Mouse (Mus musculus) limb, embryonic 12.5 days (tissue): ENCODE data around the gene Lrch3. TPM values are rescaled to one million over a fixed set of nuclear protein-coding genes. Genes with fewer than 3 reads are reported as not detected.

ENCODE experiments used
- ATAC-seq: fragments of 200-750 bp; cut with Nextera tagmentation; 2 replicates; pipeline ENCODE4 v1.8.0; 2017; ENCODE audit warnings: low read depth, moderate TSS enrichment; ENCODE audit not compliant: insufficient number of reproducible peaks, insufficient read depth, low FRiP score, low TSS enrichment
- H3K27ac ChIP-seq: fragments of 300-500 bp; sonication (generic); 2 replicates; pipeline ENCODE4 v1.5.1; 2016; ENCODE audit warnings: mild to moderate bottlenecking, moderate library complexity
- H3K27me3 ChIP-seq: fragments of 300-500 bp; sonication (generic); 2 replicates; pipeline ENCODE4 v1.6.1; 2016; ENCODE audit warnings: mild to moderate bottlenecking, moderate library complexity
- H3K36me3 ChIP-seq: fragments of 300-500 bp; sonication (generic); 2 replicates; pipeline ENCODE4 v1.6.1; 2016; ENCODE audit warnings: mild to moderate bottlenecking, moderate library complexity
- H3K4me1 ChIP-seq: fragments of 300-500 bp; sonication (generic); replicated peaks from 2 replicates; pipeline ENCODE4 v1.6.1; 2016
- H3K4me2 ChIP-seq: fragments of 300-500 bp; sonication (generic); 2 replicates; pipeline ENCODE4 v1.6.1; 2016; ENCODE audit warnings: mild to moderate bottlenecking, moderate library complexity
- H3K4me3 ChIP-seq: fragments of 300-500 bp; sonication (generic); replicated peaks from 2 replicates; pipeline ENCODE4 v1.5.1; 2016; ENCODE audit warnings: mild to moderate bottlenecking
- H3K9ac ChIP-seq: fragments of 300-500 bp; sonication (generic); replicated peaks from 2 replicates; pipeline ENCODE4 v1.6.1; 2016; ENCODE audit warnings: mild to moderate bottlenecking, moderate library complexity
- H3K9me3 ChIP-seq: fragments of 300-500 bp; sonication (generic); 2 replicates; pipeline ENCODE4 v1.6.1; 2016; ENCODE audit warnings: mild to moderate bottlenecking, moderate library complexity
- WGBS: fragments of 180-500 bp; shearing (Covaris S2); methylation state at CpG from one replicate; pipeline ENCODE4 v1.1.7; 2016; 5-methylcytosine and 5-hydroxymethylcytosine counted together
- polyA plus RNA-seq: library from polyadenylated mRNA; unstranded; fragments of >200 nt; fragmentation: Nextera tagmentation; extraction: Ambion mirVana; gene quantifications from 2 replicates; pipeline ENCODE4 v1.2.1, GENCODE M21; 2016

The Lrch3 gene
- polyA plus RNA-seq, 1 experiment from 2014 or later, result 41.3 TPM

DNA sequence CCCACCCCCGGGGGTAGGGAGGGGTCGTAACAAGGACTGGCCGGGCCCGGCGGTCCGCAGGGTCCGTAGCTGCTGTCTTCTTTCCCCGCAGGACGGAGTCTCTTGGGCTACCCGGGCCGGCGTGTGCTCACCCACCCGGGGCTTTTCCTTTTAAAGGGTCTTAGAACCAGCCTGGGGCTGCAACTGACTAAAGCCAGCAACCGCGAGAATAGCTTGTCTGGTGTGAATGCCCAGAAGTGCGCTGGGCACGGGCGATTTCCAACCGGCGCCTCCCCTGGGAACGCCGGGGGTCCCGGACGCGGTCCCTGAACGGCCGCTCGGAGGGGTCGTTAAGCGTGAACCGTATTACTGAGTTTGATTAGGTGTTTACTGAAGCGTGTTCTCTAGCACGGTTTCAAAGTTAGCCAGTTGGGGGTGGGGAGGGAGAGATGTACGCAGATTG, 35.7 kb upstream of the Lrch3 start:
- Histone ChIP-seq H3K36me3 (no peaks in the 10 kb centered on the region; the same call in 1 of the 2 replicates), H3K27ac (peak overlapping the region; percentile 85), H3K4me2 (peak overlapping the region; percentile 81), H3K27me3 (no peaks in the 10 kb centered on the region), H3K4me3 (peak overlapping the region; percentile 94), H3K9ac (peak overlapping the region; percentile 92), H3K9me3 (no peaks in the 10 kb centered on the region), H3K4me1 (peaks cover 15% of the 10 kb centered on the region)
- WGBS, result under 1% methylated on average over 33 of the region's 34 CpGs
- ATAC-seq, result no peak

GRCm38 (mm10) chr16:32878972-32879926, 34.7 kb upstream of the Lrch3 start:
- Histone ChIP-seq H3K27me3 (no peaks in the 10 kb centered on the region), H3K9ac (peak overlapping the region; percentile 92; the same call in 1 of the 2 replicates), H3K4me3 (peak overlapping the region; percentile 94), H3K9me3 (no peaks in the 10 kb centered on the region), H3K27ac (no peak overlapping the region), H3K36me3 (no peaks in the 10 kb centered on the region; the same call in 1 of the 2 replicates), H3K4me1 (peaks cover 15% of the 10 kb centered on the region), H3K4me2 (peak overlapping the region; percentile 81)
- WGBS, result 86% methylated on average over 14 of the region's 14 CpGs
- ATAC-seq, result no peak

GRCm38 (mm10) chr16:32881538-32881937, 32.4 kb upstream of the Lrch3 start:
- no peak for ATAC-seq
- Histone ChIP-seq H3K27me3 (no peaks in the 10 kb centered on the region), H3K36me3 (peaks cover 10% of the 10 kb centered on the region), H3K9me3 (no peaks in the 10 kb centered on the region), H3K9ac (no peak overlapping the region), H3K4me1 (peaks cover 15% of the 10 kb centered on the region), H3K4me2 (no peak overlapping the region), H3K27ac (no peak overlapping the region), H3K4me3 (no peak overlapping the region)
- 73% methylated on average over 7 of the region's 7 CpGs for WGBS

DNA sequence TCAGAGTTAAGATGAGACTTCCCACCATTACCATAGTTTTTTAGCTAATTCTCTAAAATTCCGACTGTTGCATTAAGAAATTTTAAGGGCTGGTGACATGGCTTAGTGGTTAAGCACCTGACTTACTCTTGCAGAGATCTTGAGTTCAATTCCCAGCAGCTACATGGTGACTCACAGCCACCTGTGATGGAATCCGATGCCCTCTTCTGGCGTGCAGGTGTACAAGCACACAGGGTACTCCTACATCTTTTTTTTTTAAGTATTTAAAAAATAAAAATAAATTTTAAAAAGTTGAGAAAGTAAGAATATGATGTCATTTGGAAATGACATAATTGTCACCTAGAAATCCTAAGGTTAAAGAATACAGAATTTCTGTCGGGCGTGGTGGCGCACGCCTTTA, 25.9 kb upstream of the Lrch3 start:
- H3K9ac ChIP-seq, result no peak overlapping the region
- peaks cover 52% of the 10 kb centered on the region for H3K36me3 ChIP-seq
- no peaks in the 10 kb centered on the region for H3K4me1 ChIP-seq
- no peak overlapping the region for H3K4me2 ChIP-seq
- no peaks in the 10 kb centered on the region for H3K27me3 ChIP-seq
- ATAC-seq, result no peak
- H3K27ac ChIP-seq, result no peak overlapping the region
- no peaks in the 10 kb centered on the region for H3K9me3 ChIP-seq
- 88% methylated on average over 7 of the region's 7 CpGs for WGBS
- no peak overlapping the region for H3K4me3 ChIP-seq

- no peaks in the 10 kb centered on the region for H3K9me3 ChIP-seq
- no peaks in the 10 kb centered on the region for H3K27me3 ChIP-seq
- no peak for ATAC-seq
- no peaks in the 10 kb centered on the region for H3K4me1 ChIP-seq
- no peak overlapping the region for H3K4me3 ChIP-seq
- peaks cover 66% of the 10 kb centered on the region for H3K36me3 ChIP-seq
- H3K9ac ChIP-seq, result no peak overlapping the region
- 64% methylated on average over 2 of the region's 2 CpGs for WGBS
- no peak overlapping the region for H3K4me2 ChIP-seq
- H3K27ac ChIP-seq, result no peak overlapping the region
These were observed 24.0 kb upstream of the Lrch3 start for GRCm38 (mm10) chr16:32889881-32890280.

DNA sequence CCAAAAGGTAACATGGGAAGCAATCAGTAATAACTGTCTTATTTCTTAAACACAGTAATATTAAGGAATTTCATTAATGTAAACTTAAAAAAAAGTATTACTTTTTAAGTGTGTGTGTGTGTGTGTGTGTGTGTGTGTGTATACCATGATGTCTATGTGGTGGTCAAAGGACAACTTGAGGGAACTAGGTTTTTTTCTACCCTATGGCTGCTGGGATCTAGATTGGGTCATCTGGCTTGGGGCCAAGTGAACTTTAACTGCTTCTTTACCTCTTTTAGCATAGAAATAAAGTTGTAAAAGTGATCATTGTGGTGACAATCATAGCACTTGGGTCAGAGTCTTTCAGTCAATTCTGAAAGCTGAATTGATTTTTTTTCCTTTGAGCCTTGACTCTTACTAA, 17.8 kb upstream of the Lrch3 start:
- Histone ChIP-seq H3K9ac (no peak overlapping the region), H3K4me3 (no peak overlapping the region), H3K9me3 (no peaks in the 10 kb centered on the region), H3K4me1 (no peaks in the 10 kb centered on the region), H3K27ac (no peak overlapping the region), H3K36me3 (peaks cover 77% of the 10 kb centered on the region), H3K27me3 (no peaks in the 10 kb centered on the region), H3K4me2 (no peak overlapping the region)
- ATAC-seq, result no peak

DNA sequence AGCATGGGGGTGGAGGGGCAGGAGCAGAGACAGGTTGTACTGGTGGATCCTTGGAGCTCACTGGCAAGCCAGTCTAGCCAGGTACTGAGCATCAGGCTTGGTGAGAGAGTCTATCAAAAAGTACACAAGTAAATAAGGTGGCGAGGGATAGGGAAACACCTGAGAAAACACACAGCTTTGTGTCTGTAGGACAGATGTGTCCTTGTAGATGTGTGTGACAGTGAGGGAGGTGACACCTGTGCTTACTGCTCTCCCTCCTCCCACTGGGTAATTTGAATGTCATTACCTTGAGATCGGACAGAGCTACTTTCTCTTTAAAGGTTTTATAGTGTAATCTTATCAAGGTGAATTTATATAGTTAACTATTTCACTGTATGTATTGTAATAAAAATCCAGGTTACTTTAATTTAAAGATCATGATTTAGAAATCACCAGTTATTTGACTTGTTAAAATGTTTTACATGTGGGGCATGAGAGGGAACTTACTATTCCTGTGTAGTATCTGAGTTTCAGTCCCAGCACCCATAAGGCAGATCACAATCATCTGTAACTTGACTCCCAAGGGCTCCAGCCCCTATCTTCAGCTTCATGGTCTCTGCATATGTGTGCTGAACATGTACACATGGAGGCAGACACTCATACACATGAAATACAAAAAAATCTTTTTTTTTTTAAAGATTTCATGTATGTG, 12.4 kb upstream of the Lrch3 start:
- Histone ChIP-seq H3K36me3 (peaks cover 64% of the 10 kb centered on the region), H3K27me3 (no peaks in the 10 kb centered on the region), H3K4me3 (no peak overlapping the region), H3K4me2 (no peak overlapping the region), H3K27ac (no peak overlapping the region), H3K9me3 (no peaks in the 10 kb centered on the region), H3K9ac (no peak overlapping the region), H3K4me1 (no peaks in the 10 kb centered on the region)
- 85% methylated on average over 2 of the region's 2 CpGs for WGBS
- no peak for ATAC-seq

DNA sequence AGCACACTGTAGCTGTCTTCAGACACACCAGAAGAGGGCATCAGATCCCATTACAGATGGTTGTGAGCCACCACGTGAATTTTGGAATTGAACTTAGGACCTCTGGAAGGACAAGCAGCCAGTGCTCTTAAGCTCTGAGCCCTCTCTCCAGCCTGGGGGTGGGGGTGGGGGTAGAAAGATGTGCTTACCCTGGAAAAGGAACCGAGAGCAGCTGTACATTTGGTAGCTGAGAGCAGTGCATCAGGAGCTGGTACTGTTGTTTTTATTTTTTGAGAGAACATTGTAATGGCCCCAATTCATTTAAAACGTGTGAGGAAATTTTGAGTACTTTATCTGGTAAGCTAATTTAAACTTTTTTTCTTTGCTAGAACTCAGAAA, 11.9 kb upstream of the Lrch3 start:
- no peak overlapping the region for H3K9ac ChIP-seq
- H3K9me3 ChIP-seq, result no peaks in the 10 kb centered on the region
- no peak overlapping the region for H3K4me3 ChIP-seq
- H3K4me1 ChIP-seq, result no peaks in the 10 kb centered on the region
- no peak overlapping the region for H3K4me2 ChIP-seq
- WGBS, result 61% methylated on average over 3 of the region's 3 CpGs
- no peaks in the 10 kb centered on the region for H3K27me3 ChIP-seq
- no peak overlapping the region for H3K27ac ChIP-seq
- peaks cover 69% of the 10 kb centered on the region for H3K36me3 ChIP-seq
- ATAC-seq, result no peak

GRCm38 (mm10) chr16:32906186-32906585, 7.7 kb upstream of the Lrch3 start:
- no peaks in the 10 kb centered on the region for H3K27me3 ChIP-seq
- peaks cover 38% of the 10 kb centered on the region for H3K36me3 ChIP-seq
- no peak overlapping the region for H3K4me2 ChIP-seq
- H3K9me3 ChIP-seq, result no peaks in the 10 kb centered on the region
- no peak overlapping the region for H3K27ac ChIP-seq
- WGBS, result 86% methylated on average over 2 of the region's 2 CpGs
- H3K9ac ChIP-seq, result no peak overlapping the region
- H3K4me1 ChIP-seq, result no peaks in the 10 kb centered on the region
- no peak for ATAC-seq
- no peak overlapping the region for H3K4me3 ChIP-seq

DNA sequence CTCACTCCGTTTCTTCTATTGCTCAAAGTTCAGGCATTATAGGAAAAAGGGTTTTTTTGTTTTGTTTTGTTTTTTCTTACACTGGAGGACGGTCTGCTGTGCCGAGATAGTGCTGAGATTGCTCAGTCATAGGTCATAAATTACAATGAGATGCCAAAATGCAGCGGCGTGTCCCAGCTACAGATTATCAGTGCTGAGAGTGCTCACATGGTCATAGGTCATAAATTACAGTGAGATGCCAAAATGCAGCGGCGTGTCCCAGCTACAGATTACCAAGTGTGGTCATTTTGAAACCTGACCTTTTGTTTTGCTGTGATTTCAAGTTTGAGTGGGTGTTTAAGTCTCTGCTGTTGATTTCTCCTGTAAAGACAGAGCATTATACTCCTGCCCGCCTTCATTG, 7.2 kb upstream of the Lrch3 start:
- no peaks in the 10 kb centered on the region for H3K4me1 ChIP-seq
- no peaks in the 10 kb centered on the region for H3K27me3 ChIP-seq
- H3K9me3 ChIP-seq, result no peaks in the 10 kb centered on the region
- H3K4me3 ChIP-seq, result no peak overlapping the region
- H3K27ac ChIP-seq, result no peak overlapping the region
- no peak overlapping the region for H3K4me2 ChIP-seq
- 77% methylated on average over 8 of the region's 8 CpGs for WGBS
- no peak overlapping the region for H3K9ac ChIP-seq
- H3K36me3 ChIP-seq, result peaks cover 34% of the 10 kb centered on the region
- no peak for ATAC-seq

- WGBS, result 64% methylated on average over 7 of the region's 7 CpGs
- peaks cover 9% of the 10 kb centered on the region for H3K4me1 ChIP-seq
- peak overlapping the region; percentile 69; the same call in 1 of the 2 replicates for H3K4me2 ChIP-seq
- no peak overlapping the region for H3K9ac ChIP-seq
- H3K36me3 ChIP-seq, result no peaks in the 10 kb centered on the region
- H3K27ac ChIP-seq, result no peak overlapping the region
- no peak for ATAC-seq
- no peaks in the 10 kb centered on the region for H3K27me3 ChIP-seq
- peak overlapping the region; percentile 98; the same call in 1 of the 2 replicates for H3K4me3 ChIP-seq
- H3K9me3 ChIP-seq, result no peaks in the 10 kb centered on the region
These were observed 688 bp upstream of the Lrch3 start for GRCm38 (mm10) chr16:32913212-32913611.
